Mouse (Mus musculus): ENCODE results near the gene Rnf40.

DNA sequence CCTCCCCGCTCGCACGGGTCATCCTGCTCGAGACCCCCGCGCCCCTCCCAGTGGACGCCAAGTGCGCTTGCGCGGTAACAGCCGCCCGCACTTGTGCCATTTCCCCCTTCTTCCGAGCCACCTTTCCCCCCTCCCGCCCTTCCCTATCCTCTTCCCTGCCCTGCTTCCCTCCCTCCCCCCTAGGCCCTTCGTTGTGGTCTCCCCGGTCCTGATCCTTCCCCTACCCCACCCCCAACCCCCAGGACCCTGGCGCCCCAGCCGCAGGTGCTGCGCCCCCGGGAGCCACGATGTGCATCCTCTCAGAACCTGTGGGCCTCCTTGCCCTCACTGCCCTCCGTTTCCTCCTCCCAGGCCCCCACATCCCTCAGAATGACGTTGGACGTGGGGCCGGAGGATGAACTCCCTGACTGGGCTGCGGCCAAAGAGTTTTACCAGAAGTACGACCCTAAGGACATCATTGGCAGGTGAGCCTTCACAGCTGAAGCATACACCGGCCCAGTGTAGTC, 15.0 kb upstream of the Rnf40 start:
- TF ChIP-seq CTCF (IDR thresholded peaks at IDR 0.05; ENCODE audit: insufficient read depth, low read depth, low read length) (no peak), POLR2A (IDR thresholded peaks at IDR 0.05; ENCODE audit: insufficient read depth, low read depth, low read length) (no peak)

Data from olfactory bulb, adult 2 months (tissue).